Mouse (Mus musculus): ENCODE results near the gene Polr2a.

Gene Polr2a

GRCm38 (mm10) chr11:69784793-69785272 lies 26.4 kb upstream of the Polr2a start:
- DNase-seq (ENCODE audit: low spot score in 2 of 2): no peak

- DNase-seq (ENCODE audit: low spot score in 2 of 2): no peak
Measured at GRCm38 (mm10) chr11:69781828-69782227, 23.4 kb upstream of the Polr2a start.

GRCm38 (mm10) chr11:69778985-69779384 lies 20.5 kb upstream of the Polr2a start:
- DNase-seq (ENCODE audit: low spot score in 2 of 2): no peak

- DNase-seq (ENCODE audit: low spot score in 2 of 2): no peak
Measured at GRCm38 (mm10) chr11:69778258-69778982, 20.0 kb upstream of the Polr2a start.

GRCm38 (mm10) chr11:69777504-69778257 lies 19.2 kb upstream of the Polr2a start:
- DNase-seq (ENCODE audit: low spot score in 2 of 2): no peak

- no peak for DNase-seq (ENCODE audit: low spot score in 2 of 2)
Measured at GRCm38 (mm10) chr11:69776488-69776887, 18.1 kb upstream of the Polr2a start.

GRCm38 (mm10) chr11:69775716-69776115 lies 17.3 kb upstream of the Polr2a start:
- DNase-seq (ENCODE audit: low spot score in 2 of 2): no peak

GRCm38 (mm10) chr11:69774961-69775360 lies 16.5 kb upstream of the Polr2a start:
- DNase-seq (ENCODE audit: low spot score in 2 of 2): peak in 1 of 2 experiments; percentile 14

- no peak for DNase-seq (ENCODE audit: low spot score in 2 of 2)
Measured at GRCm38 (mm10) chr11:69767625-69767909, 9.1 kb upstream of the Polr2a start.

GRCm38 (mm10) chr11:69766872-69767624 lies 8.6 kb upstream of the Polr2a start:
- no peak for DNase-seq (ENCODE audit: low spot score in 2 of 2)

GRCm38 (mm10) chr11:69766126-69766609 lies 7.7 kb upstream of the Polr2a start:
- peak; percentile 81 to 82 for DNase-seq (ENCODE audit: low spot score in 2 of 2)

GRCm38 (mm10) chr11:69765221-69766125 lies 7.0 kb upstream of the Polr2a start, which contains the start of gene Zbtb4:
Zbtb4 (plus strand) TSS chr11:69765912.
- DNase-seq (ENCODE audit: low spot score in 2 of 2): peak; percentile 57

GRCm38 (mm10) chr11:69763551-69763950 lies 5.1 kb upstream of the Polr2a start:
- DNase-seq (ENCODE audit: low spot score in 2 of 2): no peak

GRCm38 (mm10) chr11:69761868-69762267 lies 3.4 kb upstream of the Polr2a start, which contains the start of gene Slc35g3:
Slc35g3 (minus strand) TSS chr11:69761968.
- no peak for DNase-seq (ENCODE audit: low spot score in 2 of 2)

GRCm38 (mm10) chr11:69760901-69761200 lies 2.4 kb upstream of the Polr2a start:
- no peak for DNase-seq (ENCODE audit: low spot score in 2 of 2)

GRCm38 (mm10) chr11:69760160-69760900 lies 1.9 kb upstream of the Polr2a start:
- DNase-seq (ENCODE audit: low spot score in 2 of 2): peak in 1 of 2 experiments; percentile 48

GRCm38 (mm10) chr11:69758971-69759721 lies 709 bp upstream of the Polr2a start:
- peak; percentile 93 to 94 for DNase-seq (ENCODE audit: low spot score in 2 of 2)

- peak; percentile 96 to 97 for DNase-seq (ENCODE audit: low spot score in 2 of 2)
Measured at GRCm38 (mm10) chr11:69758090-69758456, 364 bp downstream of the Polr2a start.

- DNase-seq (ENCODE audit: low spot score in 2 of 2): no peak
Measured at GRCm38 (mm10) chr11:69757303-69758089, 941 bp downstream of the Polr2a start.

Data from right cerebral cortex, postnatal 10 days (tissue).